Mouse (Mus musculus) kidney, adult 2 months (tissue): ENCODE results near the gene Scn5a.

Source experiments
- CTCF ChIP-seq: fragments of 200-500 bp; conservative IDR thresholded peaks from 2 replicates; pipeline ENCODE4 v1.5.1; 2011; ENCODE audit warnings: low read depth, mild to moderate bottlenecking, control low read depth, low read length, moderate library complexity, mixed read lengths; ENCODE audit not compliant: insufficient read depth, insufficient read length
- POLR2A ChIP-seq: fragments of 200-500 bp; IDR thresholded peaks from one replicate; pipeline ENCODE4 v1.6.1; 2011; ENCODE audit warnings: low read depth, low read length, control low read depth

- TF ChIP-seq POLR2A (no peak), CTCF (no peak)
Observed at GRCm38 (mm10) chr9:119571411-119571888, 7.4 kb downstream of the Scn5a start.
